Mouse (Mus musculus): Measurements from ENCODE around the gene Ctdspl.

Gene Ctdspl

DNA sequence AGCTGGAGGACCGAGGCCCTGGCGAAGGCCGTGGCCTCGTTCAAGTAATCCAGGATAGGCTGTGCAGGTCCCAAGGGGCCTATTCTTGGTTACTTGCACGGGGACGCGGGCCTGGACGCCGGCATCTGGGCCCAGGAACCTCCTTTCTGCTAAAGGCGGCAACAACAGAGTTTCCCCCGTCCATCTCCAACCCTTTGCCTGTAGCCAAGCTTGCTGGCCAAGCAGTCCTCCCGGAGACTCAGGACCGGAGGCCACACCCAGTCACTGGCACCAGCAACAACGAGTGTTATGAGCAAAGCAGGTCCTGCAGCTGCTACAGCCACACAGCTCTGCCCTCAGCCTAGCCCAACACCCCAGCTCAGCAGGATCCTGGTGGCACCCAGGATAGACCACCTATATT lies 105.5 kb downstream of the Ctdspl start:
- no peak for DNase-seq

- no peak for DNase-seq
Measured at GRCm38 (mm10) chr9:119032538-119032937, 106.3 kb downstream of the Ctdspl start.

GRCm38 (mm10) chr9:119033111-119033921 lies 107.1 kb downstream of the Ctdspl start:
- no peak for DNase-seq

- DNase-seq = no peak
Measured at GRCm38 (mm10) chr9:119034069-119034468, 107.8 kb downstream of the Ctdspl start.

- DNase-seq = no peak
Measured at GRCm38 (mm10) chr9:119034676-119035665, 108.7 kb downstream of the Ctdspl start.

DNA sequence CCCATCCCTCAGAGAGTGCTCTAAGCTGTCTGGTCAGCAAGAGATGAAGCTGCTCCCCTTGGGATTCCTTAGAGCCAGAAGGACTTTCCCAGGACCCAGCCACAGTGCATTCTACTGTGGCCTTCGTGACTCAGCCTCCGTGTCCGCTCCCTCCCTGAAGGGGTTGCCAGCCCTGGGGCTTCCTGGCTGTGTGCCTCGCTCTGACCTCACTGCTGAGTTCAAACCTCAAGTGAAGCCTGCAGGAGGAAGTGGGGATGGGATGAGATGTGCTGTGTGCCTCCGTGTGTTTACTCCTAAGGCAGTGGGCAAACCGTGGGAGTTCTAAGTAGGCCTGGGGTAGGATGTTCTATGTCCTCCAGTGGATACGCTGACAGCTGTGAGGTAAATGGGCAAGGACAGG lies 109.6 kb downstream of the Ctdspl start:
- DNase-seq = no peak

GRCm38 (mm10) chr9:119037076-119037730 lies 111.0 kb downstream of the Ctdspl start:
- no peak for DNase-seq

GRCm38 (mm10) chr9:119038574-119038973 lies 112.3 kb downstream of the Ctdspl start:
- no peak for DNase-seq

DNA sequence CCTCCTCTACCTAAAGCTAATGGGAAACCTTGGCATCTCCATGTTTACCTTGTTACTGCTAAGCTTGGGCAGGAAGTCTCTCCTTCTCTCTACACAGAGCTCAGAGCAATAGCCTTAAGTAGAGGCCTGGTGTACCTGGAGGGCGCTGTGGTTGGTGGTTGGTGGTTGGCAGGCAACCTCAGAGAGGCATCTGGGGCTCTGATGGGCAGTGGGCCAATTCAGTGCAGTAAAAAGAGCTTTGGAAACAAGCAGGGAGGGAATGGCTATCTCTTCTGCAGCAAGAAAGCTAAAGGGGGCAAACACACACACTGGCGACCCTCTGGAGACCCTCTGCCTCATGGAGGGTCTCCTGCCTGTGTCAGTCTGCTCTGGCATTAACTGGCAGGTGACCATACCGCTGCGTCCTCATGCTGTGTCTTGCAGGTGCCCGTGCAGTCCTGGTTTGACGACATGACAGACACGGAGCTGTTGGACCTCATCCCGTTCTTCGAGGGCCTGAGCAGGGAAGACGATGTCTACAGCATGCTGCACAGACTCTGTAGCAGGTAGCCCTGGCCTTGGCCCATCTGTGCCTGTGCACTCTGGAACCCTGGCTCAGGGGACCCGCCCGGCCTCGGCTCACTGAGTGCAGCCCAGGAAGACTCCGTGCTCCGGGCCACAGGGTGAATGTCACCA lies 114.0 kb downstream of the Ctdspl start:
- no peak for DNase-seq

GRCm38 (mm10) chr9:119048182-119048903 lies 122.1 kb downstream of the Ctdspl start:
- no peak for DNase-seq

DNA sequence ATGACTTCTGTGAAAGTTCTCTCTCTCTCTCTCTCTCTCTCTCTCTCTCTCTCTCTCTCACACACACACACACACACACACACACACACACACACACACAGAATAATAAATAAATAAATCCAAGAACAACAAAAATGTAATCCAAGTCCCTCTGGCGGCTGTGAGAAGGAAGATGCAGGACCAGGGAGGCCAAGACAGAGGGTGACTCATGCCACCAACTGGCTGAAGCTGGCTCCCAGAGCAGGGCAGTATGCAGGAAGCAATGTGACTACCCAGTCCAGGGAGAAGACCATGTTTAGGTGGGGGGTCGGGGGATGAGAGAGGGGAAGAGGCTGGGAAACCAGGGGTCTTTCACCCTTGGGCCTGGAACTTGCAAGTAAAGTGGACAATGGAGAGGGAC lies 124.9 kb downstream of the Ctdspl start:
- no peak for DNase-seq

DNA sequence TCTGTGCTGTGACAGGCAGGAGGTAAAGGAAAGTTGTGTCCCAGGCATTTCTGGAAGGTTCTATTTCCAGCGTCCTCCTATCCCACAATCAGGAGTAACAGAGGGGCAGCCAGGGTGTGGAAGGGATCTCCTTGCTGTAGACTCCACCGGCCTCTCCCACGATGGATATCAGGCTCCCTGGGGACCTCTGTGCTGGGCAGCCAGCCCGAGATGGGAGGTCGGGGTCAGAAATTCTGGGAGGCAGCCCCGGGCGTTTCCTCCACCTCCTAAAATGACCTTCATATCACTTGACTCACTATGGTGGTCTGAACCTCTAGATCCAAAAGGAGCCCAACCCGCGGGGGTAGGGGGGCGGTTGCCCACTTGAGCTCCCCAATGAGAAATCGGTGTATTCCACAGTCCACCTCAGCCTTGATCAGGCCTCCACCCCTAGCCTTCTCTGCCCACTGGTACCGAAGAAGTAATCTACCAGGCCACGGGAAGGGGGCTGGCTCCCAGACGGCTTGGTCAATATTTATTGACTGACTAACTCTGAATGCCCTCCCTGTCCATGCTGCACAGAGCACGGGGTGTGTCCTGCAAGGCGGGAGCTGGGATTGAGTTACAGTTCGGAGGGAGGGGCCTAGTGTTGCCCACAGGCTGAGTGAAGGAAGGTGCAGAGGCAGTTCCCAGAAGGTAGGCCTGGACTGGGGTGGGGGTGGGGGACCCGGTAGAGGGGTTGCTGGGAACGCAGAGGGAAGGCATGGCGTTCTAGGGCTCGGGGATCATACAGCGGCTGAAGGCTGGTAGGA lies 126.1 kb downstream of the Ctdspl start, which contains the start of gene Vill:
Gene Vill (plus strand): TSS at position 625 of the 791 bp plus-strand sequence.
- DNase-seq = no peak

GRCm38 (mm10) chr9:119053964-119054576 lies 127.8 kb downstream of the Ctdspl start:
- no peak for DNase-seq

- no peak for DNase-seq
Measured at GRCm38 (mm10) chr9:119055336-119055735, 129.1 kb downstream of the Ctdspl start.

- no peak for DNase-seq
Measured at GRCm38 (mm10) chr9:119058245-119058644, 132.0 kb downstream of the Ctdspl start.

GRCm38 (mm10) chr9:119060701-119061100 lies 134.4 kb downstream of the Ctdspl start:
- no peak for DNase-seq

DNA sequence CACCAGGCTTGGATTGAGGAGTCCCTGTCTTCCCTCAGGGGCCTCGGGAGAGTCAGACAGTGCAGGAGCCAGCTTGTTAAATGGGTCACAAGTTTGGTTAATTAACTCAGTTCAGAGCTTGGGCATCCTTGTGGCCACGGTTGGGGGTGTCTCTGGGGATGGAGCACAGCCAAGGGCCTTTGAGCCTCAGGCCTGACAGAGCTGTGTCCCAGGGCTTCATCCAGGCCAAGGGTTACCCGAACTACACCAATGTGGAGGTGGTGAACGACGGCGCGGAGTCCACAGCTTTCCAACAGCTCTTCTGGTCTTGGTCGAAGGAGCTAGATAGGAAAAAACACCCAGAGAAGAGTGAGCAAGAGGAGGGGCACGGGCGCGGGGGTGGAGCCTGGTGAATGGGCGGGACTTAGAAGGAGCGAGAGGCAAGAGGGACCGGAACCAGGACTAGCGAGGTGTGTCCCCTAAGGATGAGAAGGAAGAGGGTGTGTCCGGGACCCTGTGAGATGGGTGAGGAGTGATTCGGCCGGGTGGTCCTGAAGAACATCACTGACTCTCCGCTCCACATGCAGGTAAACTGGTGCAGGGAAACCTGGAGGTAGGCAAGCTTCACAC lies 136.9 kb downstream of the Ctdspl start:
- DNase-seq = peak in 1 of 2 experiments; percentile 18

GRCm38 (mm10) chr9:119064296-119064695 lies 138.0 kb downstream of the Ctdspl start:
- DNase-seq = no peak

- DNase-seq = peak; percentile 70 to 72
Measured at GRCm38 (mm10) chr9:119067601-119068000, 141.3 kb downstream of the Ctdspl start.

DNA sequence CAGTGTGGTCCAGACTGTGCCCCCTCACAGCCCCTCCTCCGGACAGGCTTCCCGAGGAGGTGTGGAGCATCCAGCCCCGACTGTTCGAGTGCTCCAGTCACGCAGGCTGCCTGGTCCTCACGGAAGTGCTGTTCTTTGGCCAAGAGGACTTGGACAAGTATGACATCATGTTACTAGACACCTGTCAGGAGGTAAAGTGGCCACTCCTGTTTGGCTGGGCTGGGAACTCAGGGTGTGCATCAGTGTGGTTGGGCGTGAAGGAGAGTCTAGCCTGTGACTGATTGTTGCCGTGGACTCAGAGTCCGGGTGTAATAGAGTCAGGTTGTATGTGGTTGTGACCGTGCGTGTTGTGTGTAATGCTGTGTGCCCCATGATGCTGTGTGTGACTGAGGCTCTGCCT lies 142.0 kb downstream of the Ctdspl start:
- DNase-seq = no peak
